Mouse (Mus musculus) megakaryocyte, embryonic 14.5 days (primary cell): ENCODE data around the gene Rmnd5b.

Experiments used
- FLI1 ChIP-seq: IDR thresholded peaks from 2 replicates; pipeline ENCODE4 v1.6.1; 2012; ENCODE audit warnings: low read length, inconsistent platforms, mixed read lengths
- GATA1 ChIP-seq: IDR thresholded peaks from 3 replicates; pipeline ENCODE4 v1.6.1; 2012; ENCODE audit warnings: mixed read lengths, low read length, inconsistent platforms, borderline replicate concordance

GRCm38 (mm10) chr11:51653736-51654135 is 18.0 kb upstream of the Rmnd5b start:
- TF ChIP-seq GATA1 (no peak), FLI1 (no peak)
